In the genomic region with DNA sequence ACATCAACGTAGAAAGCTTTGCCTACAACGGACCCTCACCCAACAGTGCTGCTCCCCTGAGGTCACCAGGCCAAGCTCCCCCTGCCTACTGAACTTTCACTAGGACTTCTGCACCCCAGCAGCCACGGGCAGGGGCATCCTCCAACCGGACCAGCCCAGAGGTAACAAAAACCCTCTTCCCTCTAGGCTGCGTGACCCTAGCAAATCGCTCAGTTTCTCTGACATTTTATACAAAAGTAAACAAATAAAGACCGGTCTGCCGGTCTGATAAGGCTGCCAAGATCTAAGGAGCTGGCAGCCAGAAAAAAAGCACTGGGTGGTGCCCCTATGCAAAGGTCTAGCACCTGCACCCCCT, we compare ENCODE assay signal across 7 mouse cellular contexts. TPM values are rescaled to one million over a fixed set of nuclear protein-coding genes. Genes with fewer than 3 reads are reported as not detected.
DNase-seq lines count a peak whose midpoint lies in the region; ATAC-seq and TF ChIP-seq lines count a peak whose summit lies in the region.

No protein-coding gene starts in this region.

- intact Hi-C loops in left cerebral cortex, postnatal 10 days (cut with DNase I): no loop called here

- H3K4me2 ChIP-seq in forebrain, embryonic 15.5 days (replicated peaks): peak overlapping the region; percentile 95
- peak overlapping the region; percentile 84 for H3K4me2 ChIP-seq in liver, embryonic 11.5 days
- peak overlapping the region; percentile 89 for H3K4me2 ChIP-seq in stomach, embryonic 15.5 days

- H3K27me3 ChIP-seq in liver, adult 2 months (ENCODE audit: control insufficient read depth, insufficient read depth, low read length): no peaks in the 10 kb centered on the region
- H3K27me3 ChIP-seq in forebrain, embryonic 15.5 days: no peaks in the 10 kb centered on the region
- peaks cover 64% of the 10 kb centered on the region for H3K27me3 ChIP-seq in liver, embryonic 11.5 days (replicated peaks; ENCODE audit: control insufficient read depth, insufficient read depth, low read length)
- H3K27me3 ChIP-seq in stomach, embryonic 15.5 days (replicated peaks): no peaks in the 10 kb centered on the region

- 28% methylated on average over 8 of the region's 8 CpGs for WGBS in liver, adult 2 months
- 0% methylated on average over 8 of the region's 8 CpGs for WGBS in forebrain, embryonic 15.5 days
- WGBS in liver, embryonic 11.5 days: 24% methylated on average over 8 of the region's 8 CpGs
- 23% methylated on average over 8 of the region's 8 CpGs for WGBS in stomach, embryonic 15.5 days

- H3K27ac ChIP-seq in liver, adult 2 months (replicated peaks; ENCODE audit: insufficient read depth, low read depth, low read length): no peak overlapping the region
- H3K27ac ChIP-seq in forebrain, embryonic 15.5 days (replicated peaks): peak overlapping the region; percentile 100
- H3K27ac ChIP-seq in liver, embryonic 11.5 days (ENCODE audit: low read depth, low read length): no peak overlapping the region
- peak overlapping the region; percentile 100 for H3K27ac ChIP-seq in stomach, embryonic 15.5 days

- H3K4me3 ChIP-seq in liver, adult 2 months (ENCODE audit: insufficient read depth, low read depth, low read length): no peak overlapping the region
- peak overlapping the region; percentile 87 for H3K4me3 ChIP-seq in forebrain, embryonic 15.5 days
- H3K4me3 ChIP-seq in liver, embryonic 11.5 days (ENCODE audit: low read depth, low read length): peak overlapping the region; percentile 19; the same call in 1 of the 2 replicates
- peak overlapping the region; percentile 96 for H3K4me3 ChIP-seq in stomach, embryonic 15.5 days (replicated peaks)

- peaks cover 46% of the 10 kb centered on the region for H3K79me2 ChIP-seq in liver, adult 2 months (ENCODE audit: control insufficient read depth, insufficient read depth, low read length)

- no peaks in the 10 kb centered on the region for H3K36me3 ChIP-seq in liver, adult 2 months (ENCODE audit: control insufficient read depth, insufficient read depth, low read length)
- peaks cover 17% of the 10 kb centered on the region for H3K36me3 ChIP-seq in forebrain, embryonic 15.5 days
- peaks cover 5% of the 10 kb centered on the region; the same call in 1 of the 2 replicates for H3K36me3 ChIP-seq in liver, embryonic 11.5 days (ENCODE audit: control insufficient read depth, insufficient read depth, low read length)
- 0 out of 2 replicates have a peak, but pooled peaks cover 5% of the 10 kb centered on the region for H3K36me3 ChIP-seq in stomach, embryonic 15.5 days

- TF ChIP-seq POLR2A in liver, adult 2 months (IDR thresholded peaks at IDR 0.05; ENCODE audit: extremely low read depth, insufficient read depth, low read length): no peak

- DNase-seq in liver, adult 2 months (ENCODE audit: extremely low read depth, low read depth, low spot score): peak; percentile 34
- DNase-seq in liver: no peak
- no peak for DNase-seq in liver, embryonic 11.5 days (ENCODE audit: low spot score)
- DNase-seq in right cerebral cortex, adult 2 months (ENCODE audit: low spot score in 2 of 2): no peak
- DNase-seq in left cerebral cortex, postnatal 10 days (ENCODE audit: extremely low spot score in 1 of 2, low spot score in 2 of 2): no peak

- peaks cover 15% of the 10 kb centered on the region for H3K4me1 ChIP-seq in liver, adult 2 months (ENCODE audit: control insufficient read depth, insufficient read depth, low read length)
- peaks cover 51% of the 10 kb centered on the region for H3K4me1 ChIP-seq in forebrain, embryonic 15.5 days
- H3K4me1 ChIP-seq in liver, embryonic 11.5 days (replicated peaks; ENCODE audit: control insufficient read depth, insufficient read depth, low read length): peaks cover 36% of the 10 kb centered on the region
- H3K4me1 ChIP-seq in stomach, embryonic 15.5 days: peaks cover 34% of the 10 kb centered on the region

- no peak for ATAC-seq in forebrain, embryonic 15.5 days (replicated peaks)
- ATAC-seq in liver, embryonic 11.5 days (replicated peaks; ENCODE audit: low FRiP score): no peak
- peak; percentile 20 for ATAC-seq in stomach, embryonic 15.5 days (ENCODE audit: insufficient read depth, low FRiP score, low read depth)

- H3K9ac ChIP-seq in liver, adult 2 months (ENCODE audit: low read depth, low read length): peak overlapping the region; percentile 94; the same call in 1 of the 2 replicates
- peak overlapping the region; percentile 100 for H3K9ac ChIP-seq in forebrain, embryonic 15.5 days (replicated peaks)
- H3K9ac ChIP-seq in liver, embryonic 11.5 days (ENCODE audit: low read depth, low read length): peak overlapping the region; percentile 84; the same call in 1 of the 2 replicates
- no peak overlapping the region for H3K9ac ChIP-seq in stomach, embryonic 15.5 days

- H3K9me3 ChIP-seq in forebrain, embryonic 15.5 days: no peaks in the 10 kb centered on the region
- H3K9me3 ChIP-seq in liver, embryonic 11.5 days (ENCODE audit: control insufficient read depth, low read length): no peaks in the 10 kb centered on the region
- H3K9me3 ChIP-seq in stomach, embryonic 15.5 days: no peaks in the 10 kb centered on the region

- no peak for TF ChIP-seq CTCF in liver, adult 2 months (IDR thresholded peaks at IDR 0.05; ENCODE audit: low read depth, low read length)

RNA-seq across cellular contexts. Expression of a gene that starts 4.9 kb away (rescaled TPM):
- 4.0 and 9.0 TPM in 2 replicates for total RNA-seq in liver, adult 2 months (2014; rRNA removed)
- 14.5 and 17.8 TPM in 2 replicates for polyA plus RNA-seq in liver, adult 2 months (2012; rRNA removed)
- polyA plus RNA-seq in forebrain, embryonic 15.5 days (2015; fragmentation: Nextera tagmentation; extraction: Ambion mirVana): 45.9 and 48.3 TPM in 2 replicates
- 10.9 and 11.1 TPM in 2 replicates for polyA plus RNA-seq in liver, embryonic 11.5 days (2014; fragmentation: Nextera tagmentation; extraction: Ambion mirVana)
- polyA plus RNA-seq in stomach, embryonic 15.5 days (2015; fragmentation: Nextera tagmentation; extraction: Ambion mirVana): 29.5 and 32.4 TPM in 2 replicates
- 100 to 1,000 TPM; 166 to 177 TPM for total RNA-seq in left cerebral cortex, postnatal 10 days (2021)

Comparison
In these comparisons a context has a peak if more than half of its experiments do, and no peak if none do; other contexts are left out.
1. H3K27ac ChIP-seq: peak in forebrain, embryonic 15.5 days (single experiment) and stomach, embryonic 15.5 days (single experiment); none in liver, adult 2 months (single experiment) and liver, embryonic 11.5 days (single experiment).
2. Peak in every context shown above with its lines, with median percentiles within 50 percentile points of each other: H3K4me2 ChIP-seq.